Mouse (Mus musculus): ENCODE results near the gene Cckar. TPM values are rescaled to one million over a fixed set of nuclear protein-coding genes. Genes with fewer than 3 reads are reported as not detected.

Gene Cckar
- 79.0 and 80.3 TPM in 2 replicates for polyA plus RNA-seq (2015; fragmentation: Nextera tagmentation; extraction: Ambion mirVana)

DNA sequence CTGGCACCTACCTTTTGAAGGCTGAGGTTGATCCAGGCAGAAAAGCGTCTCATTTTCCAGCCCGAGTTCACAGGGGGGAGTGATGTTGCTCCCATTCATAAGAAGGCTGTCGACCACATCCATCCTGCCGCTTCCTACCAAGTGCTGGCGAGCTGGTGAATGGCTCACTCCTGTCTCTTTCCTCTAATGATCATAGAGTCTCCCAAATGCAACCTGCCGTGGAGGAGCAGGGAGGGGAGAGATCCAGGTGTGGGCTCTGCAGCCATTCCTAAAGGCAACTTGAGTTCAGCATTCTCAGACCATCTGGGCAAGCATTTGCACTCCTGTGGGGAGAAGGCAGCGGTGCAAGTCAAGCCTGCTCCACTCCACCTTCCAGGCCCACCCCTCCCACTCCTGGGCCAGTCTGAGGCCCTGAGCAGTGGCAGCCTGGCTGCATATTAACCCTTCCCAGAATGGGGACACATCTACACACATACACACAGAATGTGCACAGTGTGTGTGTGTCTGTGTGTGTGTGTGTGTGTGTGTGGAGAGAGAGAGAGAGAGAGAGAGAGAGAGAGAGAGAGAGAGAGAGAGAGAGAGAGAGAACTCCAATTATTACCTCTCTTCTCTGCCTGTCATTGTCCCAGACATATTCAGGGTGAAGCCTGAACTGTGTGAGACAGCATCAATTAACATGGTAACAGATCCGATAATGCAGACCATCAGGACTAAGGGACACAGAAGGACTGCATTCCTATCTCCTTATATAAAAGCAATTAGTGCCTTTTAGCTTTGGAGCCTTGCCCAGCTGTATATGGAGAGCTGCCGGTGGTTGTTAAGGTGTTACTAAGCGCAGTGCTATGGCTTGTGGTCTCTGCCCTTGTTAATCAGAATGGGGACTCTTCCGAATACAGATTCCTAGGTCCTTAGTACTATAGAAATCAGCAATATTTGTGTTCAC is at the start of gene Cckar:
Cckar (minus strand) TSS at position 471 of the 943 bp plus-strand sequence.
- ATAC-seq (ENCODE audit: insufficient read depth, low FRiP score) = peak; percentile 89
- WGBS = 43% methylated on average over 11 of the region's 11 CpGs
- Histone ChIP-seq H3K9ac (ENCODE audit: low read length) (peak within 1 kb of the TSS; percentile 51), H3K9me3 (replicated peaks; ENCODE audit: control insufficient read depth, low read length) (no peaks in the 10 kb centered on the region), H3K4me1 (ENCODE audit: control insufficient read depth, insufficient read depth, low read length) (no peaks in the 10 kb centered on the region), H3K36me3 (ENCODE audit: control insufficient read depth, insufficient read depth, low read length) (no peaks in the 10 kb centered on the region), H3K4me2 (ENCODE audit: low read depth, low read length) (peak within 1 kb of the TSS; percentile 36), H3K27ac (ENCODE audit: low read length) (0 out of 2 replicates have a peak within 1 kb of the TSS, but pooled peaks have one; percentile 37), H3K27me3 (ENCODE audit: control insufficient read depth, insufficient read depth, low read length) (no peaks in the 10 kb centered on the region), H3K4me3 (replicated peaks; ENCODE audit: low read length) (peak within 1 kb of the TSS; percentile 35)

DNA sequence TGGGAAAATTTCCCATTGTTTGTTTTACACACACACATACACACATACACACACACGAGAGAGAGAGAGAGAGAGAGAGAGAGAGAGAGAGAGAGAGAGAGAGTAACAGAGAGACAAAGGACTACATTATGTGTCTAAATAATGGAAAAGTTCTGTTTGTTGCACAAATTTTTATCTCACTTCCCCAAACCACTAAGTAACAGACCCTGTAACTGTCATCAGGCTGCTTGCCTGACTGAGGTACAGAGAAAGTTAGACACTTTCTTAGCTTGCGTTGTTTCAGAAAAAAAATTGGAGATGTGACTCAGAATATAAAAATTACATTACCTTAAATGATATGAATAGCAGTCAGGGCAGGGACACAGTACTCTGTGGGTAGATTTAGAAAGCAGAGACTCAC is 36.6 kb upstream of the Cckar start:
- no peak for ATAC-seq (ENCODE audit: insufficient read depth, low FRiP score)
- H3K4me3 ChIP-seq (replicated peaks; ENCODE audit: low read length) = no peak overlapping the region
- no peak overlapping the region for H3K4me2 ChIP-seq (ENCODE audit: low read depth, low read length)
- H3K9me3 ChIP-seq (replicated peaks; ENCODE audit: control insufficient read depth, low read length) = no peaks in the 10 kb centered on the region
- H3K27ac ChIP-seq (ENCODE audit: low read length) = no peak overlapping the region
- no peaks in the 10 kb centered on the region for H3K4me1 ChIP-seq (ENCODE audit: control insufficient read depth, insufficient read depth, low read length)
- H3K36me3 ChIP-seq (ENCODE audit: control insufficient read depth, insufficient read depth, low read length) = no peaks in the 10 kb centered on the region
- WGBS = 78% methylated on average over 2 of the region's 2 CpGs
- H3K9ac ChIP-seq (ENCODE audit: low read length) = no peak overlapping the region
- no peaks in the 10 kb centered on the region for H3K27me3 ChIP-seq (ENCODE audit: control insufficient read depth, insufficient read depth, low read length)

GRCm38 (mm10) chr5:53732933-53733332 is 25.4 kb upstream of the Cckar start:
- Histone ChIP-seq H3K9me3 (replicated peaks; ENCODE audit: control insufficient read depth, low read length) (no peaks in the 10 kb centered on the region), H3K4me2 (ENCODE audit: low read depth, low read length) (no peak overlapping the region), H3K9ac (ENCODE audit: low read length) (no peak overlapping the region), H3K36me3 (ENCODE audit: control insufficient read depth, insufficient read depth, low read length) (no peaks in the 10 kb centered on the region), H3K27ac (ENCODE audit: low read length) (no peak overlapping the region), H3K4me3 (replicated peaks; ENCODE audit: low read length) (no peak overlapping the region), H3K27me3 (ENCODE audit: control insufficient read depth, insufficient read depth, low read length) (no peaks in the 10 kb centered on the region), H3K4me1 (ENCODE audit: control insufficient read depth, insufficient read depth, low read length) (no peaks in the 10 kb centered on the region)
- 0 out of 2 replicates have a peak, but pooled peaks have one; percentile 29 for ATAC-seq (ENCODE audit: insufficient read depth, low FRiP score)
- 48% methylated on average over 10 of the region's 10 CpGs for WGBS

- Histone ChIP-seq H3K4me1 (ENCODE audit: control insufficient read depth, insufficient read depth, low read length) (no peaks in the 10 kb centered on the region), H3K27ac (ENCODE audit: low read length) (no peak overlapping the region), H3K4me3 (replicated peaks; ENCODE audit: low read length) (no peak overlapping the region), H3K36me3 (ENCODE audit: control insufficient read depth, insufficient read depth, low read length) (no peaks in the 10 kb centered on the region), H3K9me3 (replicated peaks; ENCODE audit: control insufficient read depth, low read length) (no peaks in the 10 kb centered on the region), H3K27me3 (ENCODE audit: control insufficient read depth, insufficient read depth, low read length) (no peaks in the 10 kb centered on the region), H3K9ac (ENCODE audit: low read length) (no peak overlapping the region), H3K4me2 (ENCODE audit: low read depth, low read length) (no peak overlapping the region)
- WGBS = 68% methylated on average over 3 of the region's 3 CpGs
- peak; percentile 37; the same call in 1 of the 2 replicates for ATAC-seq (ENCODE audit: insufficient read depth, low FRiP score)
Observed at GRCm38 (mm10) chr5:53727606-53728005, 20.1 kb upstream of the Cckar start.

DNA sequence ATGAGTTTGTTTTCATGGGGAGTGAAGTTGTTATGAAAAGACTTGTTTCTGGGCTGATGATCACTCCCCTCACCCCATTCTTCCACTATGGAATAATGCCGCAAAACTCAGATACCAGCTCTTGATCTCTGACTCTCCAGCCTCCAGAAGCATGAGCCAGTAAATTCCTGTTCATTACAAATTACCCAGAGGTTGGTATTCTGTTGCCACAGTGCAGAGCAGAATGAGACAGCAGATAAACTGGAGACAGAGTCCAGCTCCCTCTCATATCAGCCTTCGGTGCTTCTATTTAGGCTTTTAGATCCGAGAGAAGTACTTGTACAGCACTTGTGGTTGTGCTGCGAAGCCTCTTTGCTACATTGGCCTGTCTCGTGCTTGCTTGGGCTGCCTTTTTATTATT is 18.5 kb upstream of the Cckar start:
- no peak overlapping the region for H3K27ac ChIP-seq (ENCODE audit: low read length)
- H3K9me3 ChIP-seq (replicated peaks; ENCODE audit: control insufficient read depth, low read length) = no peaks in the 10 kb centered on the region
- H3K9ac ChIP-seq (ENCODE audit: low read length) = no peak overlapping the region
- H3K27me3 ChIP-seq (ENCODE audit: control insufficient read depth, insufficient read depth, low read length) = no peaks in the 10 kb centered on the region
- no peak overlapping the region for H3K4me2 ChIP-seq (ENCODE audit: low read depth, low read length)
- no peak overlapping the region for H3K4me3 ChIP-seq (replicated peaks; ENCODE audit: low read length)
- H3K4me1 ChIP-seq (ENCODE audit: control insufficient read depth, insufficient read depth, low read length) = no peaks in the 10 kb centered on the region
- no peak for ATAC-seq (ENCODE audit: insufficient read depth, low FRiP score)
- H3K36me3 ChIP-seq (ENCODE audit: control insufficient read depth, insufficient read depth, low read length) = no peaks in the 10 kb centered on the region
- 71% methylated on average over 5 of the region's 5 CpGs for WGBS

DNA sequence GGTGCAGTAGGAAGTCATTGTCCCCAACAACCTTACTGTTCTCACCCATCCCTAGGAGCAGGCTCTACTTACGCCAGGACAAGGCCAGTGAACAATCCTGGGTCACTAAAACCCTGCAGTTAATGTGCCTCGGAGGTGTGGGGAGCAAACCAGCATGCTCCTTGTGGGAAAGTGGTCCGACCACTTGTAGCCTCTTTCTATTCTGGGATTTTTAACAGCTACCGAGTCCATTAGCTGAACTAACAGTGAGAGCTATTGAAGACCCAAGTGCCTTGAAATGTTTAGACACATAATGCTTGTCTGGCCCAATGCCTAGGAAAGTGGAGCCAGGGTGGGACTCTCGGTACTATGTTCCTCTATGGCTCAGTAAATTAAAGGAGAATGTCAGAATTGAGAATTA is 9.0 kb upstream of the Cckar start:
- Histone ChIP-seq H3K9ac (ENCODE audit: low read length) (no peak overlapping the region), H3K36me3 (ENCODE audit: control insufficient read depth, insufficient read depth, low read length) (no peaks in the 10 kb centered on the region), H3K4me2 (ENCODE audit: low read depth, low read length) (no peak overlapping the region), H3K27ac (ENCODE audit: low read length) (no peak overlapping the region), H3K27me3 (ENCODE audit: control insufficient read depth, insufficient read depth, low read length) (no peaks in the 10 kb centered on the region), H3K4me3 (replicated peaks; ENCODE audit: low read length) (no peak overlapping the region), H3K9me3 (replicated peaks; ENCODE audit: control insufficient read depth, low read length) (no peaks in the 10 kb centered on the region), H3K4me1 (ENCODE audit: control insufficient read depth, insufficient read depth, low read length) (peaks cover 5% of the 10 kb centered on the region; the same call in 1 of the 2 replicates)
- peak; percentile 64; the same call in 1 of the 2 replicates for ATAC-seq (ENCODE audit: insufficient read depth, low FRiP score)
- WGBS = 35% methylated on average over 5 of the region's 5 CpGs

GRCm38 (mm10) chr5:53711277-53711676 is 3.8 kb upstream of the Cckar start:
- no peaks in the 10 kb centered on the region for H3K27me3 ChIP-seq (ENCODE audit: control insufficient read depth, insufficient read depth, low read length)
- no peaks in the 10 kb centered on the region for H3K36me3 ChIP-seq (ENCODE audit: control insufficient read depth, insufficient read depth, low read length)
- peaks cover 3% of the 10 kb centered on the region; the same call in 1 of the 2 replicates for H3K4me1 ChIP-seq (ENCODE audit: control insufficient read depth, insufficient read depth, low read length)
- no peak overlapping the region for H3K9ac ChIP-seq (ENCODE audit: low read length)
- ATAC-seq (ENCODE audit: insufficient read depth, low FRiP score) = no peak
- 73% methylated on average over 9 of the region's 9 CpGs for WGBS
- H3K4me2 ChIP-seq (ENCODE audit: low read depth, low read length) = no peak overlapping the region
- H3K9me3 ChIP-seq (replicated peaks; ENCODE audit: control insufficient read depth, low read length) = no peaks in the 10 kb centered on the region
- H3K4me3 ChIP-seq (replicated peaks; ENCODE audit: low read length) = no peak overlapping the region
- no peak overlapping the region for H3K27ac ChIP-seq (ENCODE audit: low read length)

- Histone ChIP-seq H3K9me3 (replicated peaks; ENCODE audit: control insufficient read depth, low read length) (no peaks in the 10 kb centered on the region), H3K36me3 (ENCODE audit: control insufficient read depth, insufficient read depth, low read length) (no peaks in the 10 kb centered on the region), H3K27ac (ENCODE audit: low read length) (no peak overlapping the region), H3K4me2 (ENCODE audit: low read depth, low read length) (no peak overlapping the region), H3K4me1 (ENCODE audit: control insufficient read depth, insufficient read depth, low read length) (no peaks in the 10 kb centered on the region), H3K4me3 (replicated peaks; ENCODE audit: low read length) (no peak overlapping the region), H3K27me3 (ENCODE audit: control insufficient read depth, insufficient read depth, low read length) (no peaks in the 10 kb centered on the region), H3K9ac (ENCODE audit: low read length) (no peak overlapping the region)
- WGBS = 62% methylated on average over 4 of the region's 4 CpGs
- no peak for ATAC-seq (ENCODE audit: insufficient read depth, low FRiP score)
Observed at GRCm38 (mm10) chr5:53708191-53708590, 686 bp upstream of the Cckar start.

GRCm38 (mm10) chr5:53702686-53703085 is 4.8 kb downstream of the Cckar start:
- Histone ChIP-seq H3K9me3 (replicated peaks; ENCODE audit: control insufficient read depth, low read length) (0 out of 2 replicates have a peak, but pooled peaks cover 5% of the 10 kb centered on the region), H3K4me3 (replicated peaks; ENCODE audit: low read length) (no peak overlapping the region), H3K27me3 (ENCODE audit: control insufficient read depth, insufficient read depth, low read length) (no peaks in the 10 kb centered on the region), H3K27ac (ENCODE audit: low read length) (no peak overlapping the region), H3K4me2 (ENCODE audit: low read depth, low read length) (no peak overlapping the region), H3K36me3 (ENCODE audit: control insufficient read depth, insufficient read depth, low read length) (no peaks in the 10 kb centered on the region), H3K9ac (ENCODE audit: low read length) (no peak overlapping the region), H3K4me1 (ENCODE audit: control insufficient read depth, insufficient read depth, low read length) (no peaks in the 10 kb centered on the region)
- 74% methylated on average over 14 of the region's 14 CpGs for WGBS
- no peak for ATAC-seq (ENCODE audit: insufficient read depth, low FRiP score)

Data from stomach, embryonic 16.5 days (tissue).